Mouse (Mus musculus): ENCODE measurements around the gene Olfr328. TPM values are rescaled to one million over a fixed set of nuclear protein-coding genes. Genes with fewer than 3 reads are reported as not detected.
"Not testable (repeated sequence)": the region's sequence is repeated elsewhere in the genome, so short reads cannot be mapped to it uniquely, and the experiment has no call there.

Olfr328 gene
- total and polyA plus RNA-seq, 2 experiments: not detected

GRCm38 (mm10) chr11:58546322-58546721 is 9.1 kb downstream of the Olfr328 start, which contains the start of gene Olfr329-ps:
Gene Olfr329-ps (minus strand): TSS chr11:58546422.
- Histone ChIP-seq H3K36me3 (ENCODE audit: control insufficient read depth, insufficient read depth, low read length) (no peaks in the 10 kb centered on the region), H3K79me2 (ENCODE audit: control insufficient read depth, insufficient read depth, low read length) (no peaks in the 10 kb centered on the region), H3K27ac (replicated peaks; ENCODE audit: insufficient read depth, low read depth, low read length) (no peak within 1 kb of the TSS), H3K27me3 (ENCODE audit: control insufficient read depth, insufficient read depth, low read length) (no peaks in the 10 kb centered on the region), H3K4me3 (ENCODE audit: insufficient read depth, low read depth, low read length) (no peak within 1 kb of the TSS), H3K9ac (ENCODE audit: low read depth, low read length) (no peak within 1 kb of the TSS), H3K4me1 (ENCODE audit: control insufficient read depth, insufficient read depth, low read length) (peaks cover 3% of the 10 kb centered on the region; the same call in 1 of the 2 replicates)
- peak; percentile 4 for DNase-seq (ENCODE audit: extremely low read depth, low read depth, low spot score)
- 70% methylated on average over 5 of the region's 5 CpGs for WGBS
- TF ChIP-seq POLR2A (IDR thresholded peaks at IDR 0.05; ENCODE audit: extremely low read depth, insufficient read depth, low read length) (no peak), CTCF (IDR thresholded peaks at IDR 0.05; ENCODE audit: low read depth, low read length) (no peak)

- not testable (repeated sequence) for H3K79me2 ChIP-seq (ENCODE audit: control insufficient read depth, insufficient read depth, low read length); H3K27me3 ChIP-seq (ENCODE audit: control insufficient read depth, insufficient read depth, low read length); DNase-seq (ENCODE audit: extremely low read depth, low read depth, low spot score); H3K9ac ChIP-seq (ENCODE audit: low read depth, low read length); H3K36me3 ChIP-seq (ENCODE audit: control insufficient read depth, insufficient read depth, low read length); H3K4me3 ChIP-seq (ENCODE audit: insufficient read depth, low read depth, low read length); H3K27ac ChIP-seq (replicated peaks; ENCODE audit: insufficient read depth, low read depth, low read length); H3K4me1 ChIP-seq (ENCODE audit: control insufficient read depth, insufficient read depth, low read length)
These were observed 20.7 kb downstream of the Olfr328 start, which contains the start of gene Olfr330 for GRCm38 (mm10) chr11:58534736-58535135. Gene Olfr330 (minus strand): TSS chr11:58534836.

GRCm38 (mm10) chr11:58519756-58520155 is 35.7 kb downstream of the Olfr328 start:
- not testable (repeated sequence) for H3K36me3 ChIP-seq (ENCODE audit: control insufficient read depth, insufficient read depth, low read length); H3K79me2 ChIP-seq (ENCODE audit: control insufficient read depth, insufficient read depth, low read length); H3K9ac ChIP-seq (ENCODE audit: low read depth, low read length); DNase-seq (ENCODE audit: extremely low read depth, low read depth, low spot score); H3K4me3 ChIP-seq (ENCODE audit: insufficient read depth, low read depth, low read length); H3K4me1 ChIP-seq (ENCODE audit: control insufficient read depth, insufficient read depth, low read length); H3K27me3 ChIP-seq (ENCODE audit: control insufficient read depth, insufficient read depth, low read length); H3K27ac ChIP-seq (replicated peaks; ENCODE audit: insufficient read depth, low read depth, low read length)
- WGBS: 93% methylated on average over 7 of the region's 9 CpGs

GRCm38 (mm10) chr11:58518916-58519315 is 36.5 kb downstream of the Olfr328 start:
- DNase-seq (ENCODE audit: extremely low read depth, low read depth, low spot score); H3K79me2 ChIP-seq (ENCODE audit: control insufficient read depth, insufficient read depth, low read length); H3K27ac ChIP-seq (replicated peaks; ENCODE audit: insufficient read depth, low read depth, low read length); H3K4me3 ChIP-seq (ENCODE audit: insufficient read depth, low read depth, low read length); H3K9ac ChIP-seq (ENCODE audit: low read depth, low read length); H3K36me3 ChIP-seq (ENCODE audit: control insufficient read depth, insufficient read depth, low read length); H3K4me1 ChIP-seq (ENCODE audit: control insufficient read depth, insufficient read depth, low read length); H3K27me3 ChIP-seq (ENCODE audit: control insufficient read depth, insufficient read depth, low read length): not testable (repeated sequence)
- 95% methylated on average over 18 of the region's 18 CpGs for WGBS

GRCm38 (mm10) chr11:58509058-58509457 is 46.4 kb downstream of the Olfr328 start:
- not testable (repeated sequence) for DNase-seq (ENCODE audit: extremely low read depth, low read depth, low spot score); H3K4me3 ChIP-seq (ENCODE audit: insufficient read depth, low read depth, low read length); H3K9ac ChIP-seq (ENCODE audit: low read depth, low read length); H3K27ac ChIP-seq (replicated peaks; ENCODE audit: insufficient read depth, low read depth, low read length); H3K79me2 ChIP-seq (ENCODE audit: control insufficient read depth, insufficient read depth, low read length); H3K27me3 ChIP-seq (ENCODE audit: control insufficient read depth, insufficient read depth, low read length); H3K4me1 ChIP-seq (ENCODE audit: control insufficient read depth, insufficient read depth, low read length); H3K36me3 ChIP-seq (ENCODE audit: control insufficient read depth, insufficient read depth, low read length)
- WGBS: 81% methylated on average over 19 of the region's 19 CpGs

GRCm38 (mm10) chr11:58502472-58502871 is 53.0 kb downstream of the Olfr328 start, which contains the start of gene Olfr331:
Gene Olfr331 (minus strand): TSS chr11:58502572.
- not testable (repeated sequence) for H3K9ac ChIP-seq (ENCODE audit: low read depth, low read length); H3K27me3 ChIP-seq (ENCODE audit: control insufficient read depth, insufficient read depth, low read length); H3K4me1 ChIP-seq (ENCODE audit: control insufficient read depth, insufficient read depth, low read length); DNase-seq (ENCODE audit: extremely low read depth, low read depth, low spot score); H3K27ac ChIP-seq (replicated peaks; ENCODE audit: insufficient read depth, low read depth, low read length); H3K36me3 ChIP-seq (ENCODE audit: control insufficient read depth, insufficient read depth, low read length); H3K4me3 ChIP-seq (ENCODE audit: insufficient read depth, low read depth, low read length); H3K79me2 ChIP-seq (ENCODE audit: control insufficient read depth, insufficient read depth, low read length)

Other genes with a start within 250 kb of the Olfr328 start
- 2.3 and 3.0 TPM in 2 replicates for gene Zfp692, start 248.6 kb downstream of the Olfr328 start, total RNA-seq (2014; rRNA removed)
- 5.9 and 8.9 TPM in 2 replicates for gene Zfp692, start 248.6 kb downstream of the Olfr328 start, polyA plus RNA-seq (2012; rRNA removed)
- gene Zfp672, start 225.3 kb downstream of the Olfr328 start, total RNA-seq (2014; rRNA removed): 20.7 and 23.8 TPM in 2 replicates
- 14.9 and 18.6 TPM in 2 replicates for gene Zfp672, start 225.3 kb downstream of the Olfr328 start, polyA plus RNA-seq (2012; rRNA removed)
- 8.9 and 10.3 TPM in 2 replicates for gene Sh3bp5l, start 224.9 kb downstream of the Olfr328 start, total RNA-seq (2014; rRNA removed)
- gene Sh3bp5l, start 224.9 kb downstream of the Olfr328 start, polyA plus RNA-seq (2012; rRNA removed): 15.8 and 19.6 TPM in 2 replicates
- not detected in 2 replicates for gene Lypd8, start 176.6 kb downstream of the Olfr328 start, total RNA-seq (2014; rRNA removed)
- 2.6 and 4.0 TPM in 2 replicates for gene Lypd8, start 176.6 kb downstream of the Olfr328 start, polyA plus RNA-seq (2012; rRNA removed)
- gene 1810065E05Rik, start 134.5 kb downstream of the Olfr328 start, total RNA-seq (2014; rRNA removed): not detected in 2 replicates
- gene 1810065E05Rik, start 134.5 kb downstream of the Olfr328 start, polyA plus RNA-seq (2012; rRNA removed): 0.22 TPM in 1 of 2 replicates, not detected in the other
- not detected in 2 replicates for gene Gm12253, start 123.1 kb downstream of the Olfr328 start, total RNA-seq (2014; rRNA removed)
- not detected in 2 replicates for gene Gm12253, start 123.1 kb downstream of the Olfr328 start, polyA plus RNA-seq (2012; rRNA removed)
- not detected in 2 replicates for gene Lypd9, start 102.7 kb downstream of the Olfr328 start, total RNA-seq (2014; rRNA removed)
- not detected in 2 replicates for gene Lypd9, start 102.7 kb downstream of the Olfr328 start, polyA plus RNA-seq (2012; rRNA removed)
- not detected in 2 replicates for gene Olfr30, start 93.4 kb downstream of the Olfr328 start, total RNA-seq (2014; rRNA removed)
- not detected in 2 replicates for gene Olfr30, start 93.4 kb downstream of the Olfr328 start, polyA plus RNA-seq (2012; rRNA removed)
- not detected in 2 replicates for gene Olfr332, start 63.1 kb downstream of the Olfr328 start, total RNA-seq (2014; rRNA removed)
- gene Olfr332, start 63.1 kb downstream of the Olfr328 start, polyA plus RNA-seq (2012; rRNA removed): not detected in 2 replicates
- not detected in 2 replicates for gene Olfr331, start 53.1 kb downstream of the Olfr328 start, total RNA-seq (2014; rRNA removed)
- gene Olfr331, start 53.1 kb downstream of the Olfr328 start, polyA plus RNA-seq (2012; rRNA removed): not detected in 2 replicates
- not detected in 2 replicates for gene Olfr330, start 20.8 kb downstream of the Olfr328 start, total RNA-seq (2014; rRNA removed)
- gene Olfr330, start 20.8 kb downstream of the Olfr328 start, polyA plus RNA-seq (2012; rRNA removed): not detected in 2 replicates
- not detected in 2 replicates for gene Olfr329-ps, start 9.2 kb downstream of the Olfr328 start, total RNA-seq (2014; rRNA removed)
- gene Olfr329-ps, start 9.2 kb downstream of the Olfr328 start, polyA plus RNA-seq (2012; rRNA removed): not detected in 2 replicates
- not detected in 2 replicates for gene Olfr224, start 14.9 kb upstream of the Olfr328 start, total RNA-seq (2014; rRNA removed)
- not detected in 2 replicates for gene Olfr224, start 14.9 kb upstream of the Olfr328 start, polyA plus RNA-seq (2012; rRNA removed)
- gene Olfr325, start 22.1 kb upstream of the Olfr328 start, total RNA-seq (2014; rRNA removed): not detected in 2 replicates
- not detected in 2 replicates for gene Olfr325, start 22.1 kb upstream of the Olfr328 start, polyA plus RNA-seq (2012; rRNA removed)
- gene Olfr324, start 39.5 kb upstream of the Olfr328 start, total RNA-seq (2014; rRNA removed): not detected in 2 replicates
- not detected in 2 replicates for gene Olfr324, start 39.5 kb upstream of the Olfr328 start, polyA plus RNA-seq (2012; rRNA removed)
- 0.27 TPM in 1 of 2 replicates, not detected in the other for gene 2210407C18Rik, start 60.4 kb upstream of the Olfr328 start, total RNA-seq (2014; rRNA removed)
- not detected in 2 replicates for gene 2210407C18Rik, start 60.4 kb upstream of the Olfr328 start, polyA plus RNA-seq (2012; rRNA removed)
- not detected in 2 replicates for gene Olfr323, start 74.9 kb upstream of the Olfr328 start, total RNA-seq (2014; rRNA removed)
- gene Olfr323, start 74.9 kb upstream of the Olfr328 start, polyA plus RNA-seq (2012; rRNA removed): not detected in 2 replicates
- not detected in 2 replicates for gene Trim58, start 84.8 kb upstream of the Olfr328 start, total RNA-seq (2014; rRNA removed)
- gene Trim58, start 84.8 kb upstream of the Olfr328 start, polyA plus RNA-seq (2012; rRNA removed): not detected in 2 replicates
- gene Olfr322, start 103.1 kb upstream of the Olfr328 start, total RNA-seq (2014; rRNA removed): not detected in 2 replicates
- not detected in 2 replicates for gene Olfr322, start 103.1 kb upstream of the Olfr328 start, polyA plus RNA-seq (2012; rRNA removed)
- gene Olfr320, start 125.5 kb upstream of the Olfr328 start, total RNA-seq (2014; rRNA removed): not detected in 2 replicates
- not detected in 2 replicates for gene Olfr320, start 125.5 kb upstream of the Olfr328 start, polyA plus RNA-seq (2012; rRNA removed)
- not detected in 2 replicates for gene Olfr319, start 143.5 kb upstream of the Olfr328 start, total RNA-seq (2014; rRNA removed)
- not detected in 2 replicates for gene Olfr319, start 143.5 kb upstream of the Olfr328 start, polyA plus RNA-seq (2012; rRNA removed)
- gene Olfr318, start 168.4 kb upstream of the Olfr328 start, total RNA-seq (2014; rRNA removed): not detected in 2 replicates
- not detected in 2 replicates for gene Olfr318, start 168.4 kb upstream of the Olfr328 start, polyA plus RNA-seq (2012; rRNA removed)
- not detected in 2 replicates for gene Olfr317, start 183.6 kb upstream of the Olfr328 start, total RNA-seq (2014; rRNA removed)
- gene Olfr317, start 183.6 kb upstream of the Olfr328 start, polyA plus RNA-seq (2012; rRNA removed): not detected in 2 replicates
- gene Olfr316, start 197.1 kb upstream of the Olfr328 start, total RNA-seq (2014; rRNA removed): not detected in 2 replicates
- not detected in 2 replicates for gene Olfr316, start 197.1 kb upstream of the Olfr328 start, polyA plus RNA-seq (2012; rRNA removed)
- gene Olfr315, start 217.6 kb upstream of the Olfr328 start, total RNA-seq (2014; rRNA removed): not detected in 2 replicates
- gene Olfr315, start 217.6 kb upstream of the Olfr328 start, polyA plus RNA-seq (2012; rRNA removed): not detected in 2 replicates
- not detected in 2 replicates for gene Olfr314, start 227.3 kb upstream of the Olfr328 start, total RNA-seq (2014; rRNA removed)
- not detected in 2 replicates for gene Olfr314, start 227.3 kb upstream of the Olfr328 start, polyA plus RNA-seq (2012; rRNA removed)
- gene Fam183b, start 246.3 kb upstream of the Olfr328 start, total RNA-seq (2014; rRNA removed): not detected in 2 replicates
- gene Fam183b, start 246.3 kb upstream of the Olfr328 start, polyA plus RNA-seq (2012; rRNA removed): not detected in 2 replicates

Measured in liver, adult 2 months (tissue).